Comparison of ENCODE assay signal across 8 mouse cellular contexts in the genomic region with DNA sequence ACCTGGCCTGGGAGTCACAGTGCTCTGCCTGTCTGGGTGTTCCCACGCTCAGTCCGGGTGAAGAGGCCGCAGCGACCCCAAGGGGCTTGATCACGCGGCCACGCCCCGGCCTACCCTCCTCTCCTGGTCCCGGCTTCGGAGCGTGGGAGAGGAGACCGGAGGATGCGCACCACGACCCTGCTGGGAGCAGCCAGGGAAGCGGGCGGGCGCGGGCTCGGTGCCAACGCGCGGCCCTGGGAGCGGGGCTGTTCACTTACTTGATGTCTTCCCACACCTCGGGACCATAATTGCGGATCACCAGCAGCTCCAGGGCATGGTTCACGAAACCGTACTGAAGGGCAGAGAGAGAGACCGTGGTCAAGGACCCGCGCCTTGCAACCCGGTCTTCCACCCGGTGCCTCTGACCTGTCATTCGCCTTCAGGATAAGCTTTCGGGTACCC. TPM values are rescaled to one million over a fixed set of nuclear protein-coding genes. Genes with fewer than 3 reads are reported as not detected.
DNase-seq lines count a peak whose midpoint lies in the region; ATAC-seq and TF ChIP-seq lines count a peak whose summit lies in the region.

No protein-coding gene starts in this region.

- peak; percentile 31 to 56 for DNase-seq in adrenal gland, adult (ENCODE audit: inconsistent age in 2 of 2, low spot score in 1 of 2)
- peak; percentile 79 to 83 for DNase-seq in cerebellum, postnatal 25 days
- DNase-seq in gastrocnemius, adult 18-20 months (ENCODE audit: low spot score) = peak; percentile 21
- peak; percentile 66 to 78 for DNase-seq in layer of hippocampus, postnatal 14 days (ENCODE audit: low spot score in 2 of 2)
- DNase-seq in lung, embryonic 14.5 days = peak; percentile 83
- peak; percentile 74 for DNase-seq in ovary, postnatal 36 days (ENCODE audit: low spot score)
- DNase-seq in urinary bladder, postnatal 36 days (ENCODE audit: low spot score in 2 of 2) = peak; percentile 2 to 10

- peak overlapping the region; percentile 84 for H3K9ac ChIP-seq in hindbrain, embryonic 13.5 days
- peak overlapping the region; percentile 67 for H3K9ac ChIP-seq in lung, embryonic 14.5 days

- H3K27ac ChIP-seq in hindbrain, embryonic 13.5 days = peak overlapping the region; percentile 86
- peak overlapping the region; percentile 87 for H3K27ac ChIP-seq in lung, embryonic 14.5 days (ENCODE audit: low read depth)

- no peak for TF ChIP-seq CTCF in lung, embryonic 14.5 days (IDR thresholded peaks at IDR 0.05; ENCODE audit: low read depth)

- no peaks in the 10 kb centered on the region for H3K27me3 ChIP-seq in hindbrain, embryonic 13.5 days
- no peaks in the 10 kb centered on the region for H3K27me3 ChIP-seq in lung, embryonic 14.5 days (ENCODE audit: insufficient read depth, low read length)

- no peaks in the 10 kb centered on the region for H3K36me3 ChIP-seq in hindbrain, embryonic 13.5 days
- H3K36me3 ChIP-seq in lung, embryonic 14.5 days (ENCODE audit: insufficient read depth) = 0 out of 2 replicates have a peak, but pooled peaks cover 9% of the 10 kb centered on the region

- peak overlapping the region; percentile 63 for H3K4me3 ChIP-seq in hindbrain, embryonic 13.5 days
- peak overlapping the region; percentile 63 for H3K4me3 ChIP-seq in lung, embryonic 14.5 days (ENCODE audit: low read depth, low read length)

- peak overlapping the region; percentile 93 for H3K4me2 ChIP-seq in hindbrain, embryonic 13.5 days
- peak overlapping the region; percentile 90 for H3K4me2 ChIP-seq in lung, embryonic 14.5 days

- peaks cover 15% of the 10 kb centered on the region for H3K4me1 ChIP-seq in hindbrain, embryonic 13.5 days (replicated peaks)
- peaks cover 3% of the 10 kb centered on the region; the same call in 1 of the 2 replicates for H3K4me1 ChIP-seq in lung, embryonic 14.5 days (ENCODE audit: insufficient read depth)

- ATAC-seq in hindbrain, embryonic 13.5 days (ENCODE audit: low FRiP score) = peak; percentile 69
- peak; percentile 61 for ATAC-seq in lung, embryonic 14.5 days (ENCODE audit: insufficient read depth)

- under 1% methylated on average over 34 of the region's 34 CpGs for WGBS in hindbrain, embryonic 13.5 days
- under 1% methylated on average over 34 of the region's 34 CpGs for WGBS in lung, embryonic 14.5 days

- H3K9me3 ChIP-seq in hindbrain, embryonic 13.5 days = no peaks in the 10 kb centered on the region
- H3K9me3 ChIP-seq in lung, embryonic 14.5 days (ENCODE audit: low read depth, low read length) = no peaks in the 10 kb centered on the region

RNA-seq across cellular contexts. Expression of a gene that starts 0.7 kb away (rescaled TPM):
- total RNA-seq in gastrocnemius, adult 18-20 months (2021) = 1 to 10 TPM; 2.7 to 3.3 TPM
- polyA plus RNA-seq in hindbrain, embryonic 13.5 days (2015; fragmentation: Nextera tagmentation; extraction: Ambion mirVana) = 33.3 and 34.8 TPM in 2 replicates
- 100 to 1,000 TPM; 103 to 108 TPM for total RNA-seq in layer of hippocampus, postnatal 14 days (2021)
- 73.5 and 75.6 TPM in 2 replicates for polyA plus RNA-seq in lung, embryonic 14.5 days (2014; fragmentation: Nextera tagmentation; extraction: Ambion mirVana)

Comparison
In these comparisons a context has a peak if more than half of its experiments do, and no peak if none do; other contexts are left out.
1. Peak in every context shown above with its lines: DNase-seq, ATAC-seq, H3K4me3 ChIP-seq and H3K27ac ChIP-seq.
2. DNase-seq: peak in every context shown above with its lines; median percentile 83 in lung, embryonic 14.5 days; 81 in cerebellum, postnatal 25 days; 74 in ovary, postnatal 36 days; 72 in layer of hippocampus, postnatal 14 days; 44 in adrenal gland, adult; 21 in gastrocnemius, adult 18-20 months; 6 in urinary bladder, postnatal 36 days.
3. RNA of a gene that starts 0.7 kb away (total RNA-seq): 103 to 108 TPM in layer of hippocampus, postnatal 14 days; 2.7 to 3.3 TPM in gastrocnemius, adult 18-20 months; every median in the first group is over 10 times any median in the second.